Mouse (Mus musculus): Measurements from ENCODE around the gene Sugp2. TPM values are rescaled to one million over a fixed set of nuclear protein-coding genes. Genes with fewer than 3 reads are reported as not detected.

The Sugp2 gene
- polyA plus RNA-seq, 1 experiment: 38.3 TPM

GRCm38 (mm10) chr8:70220236-70220840 lies 13.7 kb upstream of the Sugp2 start:
- no peaks in the 10 kb centered on the region for H3K4me1 ChIP-seq (ENCODE audit: control insufficient read depth, insufficient read depth, insufficient read length)
- H3K27me3 ChIP-seq (ENCODE audit: control insufficient read depth, insufficient read depth, low read length): no peaks in the 10 kb centered on the region
- 87% methylated on average over 8 of the region's 8 CpGs for WGBS
- H3K27ac ChIP-seq (ENCODE audit: insufficient read depth, low read length): no peak overlapping the region
- peaks cover 4% of the 10 kb centered on the region for H3K36me3 ChIP-seq (ENCODE audit: control insufficient read depth, insufficient read depth, low read length)
- no peak overlapping the region for H3K4me3 ChIP-seq (ENCODE audit: extremely low read depth, insufficient read depth, insufficient read length)
- DNase-seq (ENCODE audit: low read depth in 1 of 2, low spot score in 2 of 2): no peak
- TF ChIP-seq CTCF (IDR thresholded peaks at IDR 0.05; ENCODE audit: extremely low read depth, insufficient read depth, insufficient read length, insufficient replicate concordance) (no peak), POLR2A (IDR thresholded peaks at IDR 0.05; ENCODE audit: low read depth, low read length) (no peak)

GRCm38 (mm10) chr8:70220911-70221310 lies 13.1 kb upstream of the Sugp2 start:
- Histone ChIP-seq H3K36me3 (ENCODE audit: control insufficient read depth, insufficient read depth, low read length) (peaks cover 4% of the 10 kb centered on the region), H3K4me3 (ENCODE audit: extremely low read depth, insufficient read depth, insufficient read length) (no peak overlapping the region), H3K27ac (ENCODE audit: insufficient read depth, low read length) (no peak overlapping the region), H3K27me3 (ENCODE audit: control insufficient read depth, insufficient read depth, low read length) (no peaks in the 10 kb centered on the region), H3K4me1 (ENCODE audit: control insufficient read depth, insufficient read depth, insufficient read length) (no peaks in the 10 kb centered on the region)
- 96% methylated on average over 3 of the region's 3 CpGs for WGBS
- TF ChIP-seq CTCF (IDR thresholded peaks at IDR 0.05; ENCODE audit: extremely low read depth, insufficient read depth, insufficient read length, insufficient replicate concordance): no peak
- no peak for TF ChIP-seq POLR2A (IDR thresholded peaks at IDR 0.05; ENCODE audit: low read depth, low read length)
- no peak for DNase-seq (ENCODE audit: low read depth in 1 of 2, low spot score in 2 of 2)

- 92% methylated on average over 12 of the region's 12 CpGs for WGBS
- no peak overlapping the region for H3K27ac ChIP-seq (ENCODE audit: insufficient read depth, low read length)
- H3K4me1 ChIP-seq (ENCODE audit: control insufficient read depth, insufficient read depth, insufficient read length): no peaks in the 10 kb centered on the region
- H3K27me3 ChIP-seq (ENCODE audit: control insufficient read depth, insufficient read depth, low read length): no peaks in the 10 kb centered on the region
- TF ChIP-seq CTCF (IDR thresholded peaks at IDR 0.05; ENCODE audit: extremely low read depth, insufficient read depth, insufficient read length, insufficient replicate concordance) (no peak), POLR2A (IDR thresholded peaks at IDR 0.05; ENCODE audit: low read depth, low read length) (no peak)
- H3K36me3 ChIP-seq (ENCODE audit: control insufficient read depth, insufficient read depth, low read length): peaks cover 4% of the 10 kb centered on the region
- no peak for DNase-seq (ENCODE audit: low read depth in 1 of 2, low spot score in 2 of 2)
- H3K4me3 ChIP-seq (ENCODE audit: extremely low read depth, insufficient read depth, insufficient read length): no peak overlapping the region
Measured at GRCm38 (mm10) chr8:70222041-70222440, 12.0 kb upstream of the Sugp2 start.

GRCm38 (mm10) chr8:70223341-70223740 lies 10.7 kb upstream of the Sugp2 start:
- 68% methylated on average over 6 of the region's 6 CpGs for WGBS
- Histone ChIP-seq H3K36me3 (ENCODE audit: control insufficient read depth, insufficient read depth, low read length) (peaks cover 4% of the 10 kb centered on the region), H3K27ac (ENCODE audit: insufficient read depth, low read length) (no peak overlapping the region), H3K4me3 (ENCODE audit: extremely low read depth, insufficient read depth, insufficient read length) (no peak overlapping the region), H3K4me1 (ENCODE audit: control insufficient read depth, insufficient read depth, insufficient read length) (no peaks in the 10 kb centered on the region), H3K27me3 (ENCODE audit: control insufficient read depth, insufficient read depth, low read length) (no peaks in the 10 kb centered on the region)
- peak; percentile 48; the same call in 1 of the 2 replicates for TF ChIP-seq CTCF (IDR thresholded peaks at IDR 0.05; ENCODE audit: extremely low read depth, insufficient read depth, insufficient read length, insufficient replicate concordance)
- TF ChIP-seq POLR2A (IDR thresholded peaks at IDR 0.05; ENCODE audit: low read depth, low read length): no peak
- DNase-seq (ENCODE audit: low read depth in 1 of 2, low spot score in 2 of 2): no peak

GRCm38 (mm10) chr8:70227997-70228396 lies 6.0 kb upstream of the Sugp2 start:
- TF ChIP-seq POLR2A (IDR thresholded peaks at IDR 0.05; ENCODE audit: low read depth, low read length) (no peak), CTCF (IDR thresholded peaks at IDR 0.05; ENCODE audit: extremely low read depth, insufficient read depth, insufficient read length, insufficient replicate concordance) (no peak)
- DNase-seq (ENCODE audit: low read depth in 1 of 2, low spot score in 2 of 2): no peak
- Histone ChIP-seq H3K36me3 (ENCODE audit: control insufficient read depth, insufficient read depth, low read length) (peaks cover 7% of the 10 kb centered on the region), H3K27me3 (ENCODE audit: control insufficient read depth, insufficient read depth, low read length) (no peaks in the 10 kb centered on the region), H3K27ac (ENCODE audit: insufficient read depth, low read length) (no peak overlapping the region), H3K4me3 (ENCODE audit: extremely low read depth, insufficient read depth, insufficient read length) (no peak overlapping the region), H3K4me1 (ENCODE audit: control insufficient read depth, insufficient read depth, insufficient read length) (no peaks in the 10 kb centered on the region)
- WGBS: 91% methylated on average over 4 of the region's 4 CpGs

- 95% methylated on average over 9 of the region's 9 CpGs for WGBS
- Histone ChIP-seq H3K27me3 (ENCODE audit: control insufficient read depth, insufficient read depth, low read length) (no peaks in the 10 kb centered on the region), H3K4me1 (ENCODE audit: control insufficient read depth, insufficient read depth, insufficient read length) (peaks cover 4% of the 10 kb centered on the region; the same call in 1 of the 2 replicates), H3K4me3 (ENCODE audit: extremely low read depth, insufficient read depth, insufficient read length) (no peak overlapping the region), H3K27ac (ENCODE audit: insufficient read depth, low read length) (no peak overlapping the region), H3K36me3 (ENCODE audit: control insufficient read depth, insufficient read depth, low read length) (peaks cover 3% of the 10 kb centered on the region; the same call in 1 of the 2 replicates)
- no peak for DNase-seq (ENCODE audit: low read depth in 1 of 2, low spot score in 2 of 2)
- no peak for TF ChIP-seq POLR2A (IDR thresholded peaks at IDR 0.05; ENCODE audit: low read depth, low read length)
- no peak for TF ChIP-seq CTCF (IDR thresholded peaks at IDR 0.05; ENCODE audit: extremely low read depth, insufficient read depth, insufficient read length, insufficient replicate concordance)
Measured at GRCm38 (mm10) chr8:70230837-70231236, 3.2 kb upstream of the Sugp2 start.

- Histone ChIP-seq H3K27ac (ENCODE audit: insufficient read depth, low read length) (no peak overlapping the region), H3K27me3 (ENCODE audit: control insufficient read depth, insufficient read depth, low read length) (no peaks in the 10 kb centered on the region), H3K4me1 (ENCODE audit: control insufficient read depth, insufficient read depth, insufficient read length) (peaks cover 4% of the 10 kb centered on the region; the same call in 1 of the 2 replicates), H3K36me3 (ENCODE audit: control insufficient read depth, insufficient read depth, low read length) (peaks cover 7% of the 10 kb centered on the region; the same call in 1 of the 2 replicates), H3K4me3 (ENCODE audit: extremely low read depth, insufficient read depth, insufficient read length) (peak overlapping the region; percentile 82)
- TF ChIP-seq POLR2A (IDR thresholded peaks at IDR 0.05; ENCODE audit: low read depth, low read length) (no peak), CTCF (IDR thresholded peaks at IDR 0.05; ENCODE audit: extremely low read depth, insufficient read depth, insufficient read length, insufficient replicate concordance) (no peak)
- 8% methylated on average over 13 of the region's 13 CpGs for WGBS
- DNase-seq (ENCODE audit: low read depth in 1 of 2, low spot score in 2 of 2): no peak
Measured at GRCm38 (mm10) chr8:70233606-70234005, 420 bp upstream of the Sugp2 start.

All from spleen, adult 2 months (tissue).